Mouse (Mus musculus) ZHBTc4 (cell line): ENCODE measurements at regions not wholly inside any gene's neighbourhood (a gene's known extent, or its start where the extent isn't known, plus 50 kb on each side); places are given as distances from the start of the nearest gene placed in this dataset.

Source experiments
- DNase-seq: peaks from one replicate; pipeline ENCODE4 v3.0.0-alpha.2; 2011; ENCODE audit warnings: low read depth, low spot score

- no peak for DNase-seq
These were observed 165.5 kb downstream of the Dsel start for GRCm38 (mm10) chr1:111699030-111699732.

- DNase-seq: no peak
These were observed 203.8 kb downstream of the Dsel start for GRCm38 (mm10) chr1:111660950-111661349.

- DNase-seq: peak; percentile 28
These were observed 204.5 kb downstream of the Dsel start for GRCm38 (mm10) chr1:111660099-111660670.

- DNase-seq: peak; percentile 37
These were observed 230.8 kb downstream of the Dsel start for GRCm38 (mm10) chr1:111633860-111634460.
